Mouse (Mus musculus): ENCODE results near the gene Ptch1.

Ptch1 gene

GRCm38 (mm10) chr13:63573256-63573835, at the start of gene Ptch1:
Ptch1 (minus strand) TSS chr13:63573598.
- DNase-seq (ENCODE audit: low read depth, low spot score), result no peak

DNA sequence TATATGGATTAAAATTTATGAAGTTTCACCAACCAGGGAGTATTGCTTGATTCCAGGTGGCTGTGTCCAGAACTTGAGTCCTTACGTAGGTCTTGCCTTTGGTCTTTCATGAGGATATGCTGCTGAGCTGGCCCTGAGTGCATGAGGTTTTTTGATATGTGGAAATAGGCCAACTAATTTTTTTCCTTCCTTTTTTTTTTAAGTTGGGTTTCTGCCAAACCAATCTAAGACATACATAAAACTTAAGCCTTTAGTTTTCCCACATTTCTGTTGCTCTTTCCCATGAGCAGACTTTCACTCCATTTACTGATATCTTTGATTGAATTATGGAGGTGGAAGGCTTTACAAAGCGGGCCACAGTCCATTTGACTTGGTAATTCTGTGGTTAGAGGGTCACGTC, 47.9 kb upstream of the Ptch1 start:
- DNase-seq (ENCODE audit: low read depth, low spot score), result no peak

DNA sequence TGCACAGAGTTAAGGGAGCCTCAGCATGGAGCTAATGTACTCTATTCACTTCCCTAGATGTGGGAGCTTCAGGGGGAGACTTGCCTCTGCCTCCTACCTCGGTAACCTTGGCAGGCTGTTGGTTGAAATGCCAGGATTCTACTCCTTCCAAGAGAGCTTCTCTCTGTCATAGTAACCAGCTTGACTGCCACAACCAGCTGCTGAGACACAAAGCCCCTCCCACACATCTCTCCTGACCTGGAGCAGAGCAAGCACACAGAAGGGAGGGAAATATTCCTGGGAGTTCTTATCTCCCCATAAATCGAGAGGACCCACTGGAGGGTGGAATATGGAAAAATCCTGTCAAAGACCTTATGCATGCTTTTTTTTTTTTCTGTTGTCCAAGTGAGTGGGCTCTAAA, 39.8 kb upstream of the Ptch1 start:
- DNase-seq (ENCODE audit: low read depth, low spot score), result no peak

GRCm38 (mm10) chr13:63609734-63610133, 36.3 kb upstream of the Ptch1 start:
- no peak for DNase-seq (ENCODE audit: low read depth, low spot score)

GRCm38 (mm10) chr13:63597593-63597992, 24.2 kb upstream of the Ptch1 start:
- DNase-seq (ENCODE audit: low read depth, low spot score), result no peak

- no peak for DNase-seq (ENCODE audit: low read depth, low spot score)
Observed at GRCm38 (mm10) chr13:63595869-63596268, 22.5 kb upstream of the Ptch1 start.

DNA sequence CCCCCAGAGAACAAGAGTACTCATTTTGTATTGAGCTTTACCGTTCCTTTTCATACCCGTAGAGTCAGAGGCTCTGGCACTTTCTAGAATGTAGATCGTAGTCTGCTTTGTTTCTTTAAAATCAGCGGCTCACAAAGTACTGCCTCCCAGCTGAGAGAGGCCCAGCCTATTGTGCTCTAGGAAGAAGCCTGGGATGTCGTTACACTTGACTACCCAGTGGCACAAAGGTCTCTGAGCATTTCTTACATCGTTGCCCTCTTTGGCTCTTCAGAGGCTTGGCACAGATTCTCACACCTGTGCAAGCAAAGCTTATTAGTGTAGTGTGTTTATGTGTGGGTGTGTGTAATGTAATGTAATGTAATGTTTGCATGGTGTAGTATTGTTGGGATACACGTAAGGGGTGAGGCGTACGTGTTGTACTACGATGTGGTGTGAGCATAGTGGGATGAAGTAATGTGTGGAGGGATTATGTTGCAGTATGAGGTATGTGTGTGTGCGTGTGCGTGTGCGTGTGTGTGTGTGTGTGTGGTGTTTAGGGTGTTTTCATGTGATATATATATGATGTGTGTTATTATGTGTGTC, 20.2 kb upstream of the Ptch1 start:
- no peak for DNase-seq (ENCODE audit: low read depth, low spot score)

DNA sequence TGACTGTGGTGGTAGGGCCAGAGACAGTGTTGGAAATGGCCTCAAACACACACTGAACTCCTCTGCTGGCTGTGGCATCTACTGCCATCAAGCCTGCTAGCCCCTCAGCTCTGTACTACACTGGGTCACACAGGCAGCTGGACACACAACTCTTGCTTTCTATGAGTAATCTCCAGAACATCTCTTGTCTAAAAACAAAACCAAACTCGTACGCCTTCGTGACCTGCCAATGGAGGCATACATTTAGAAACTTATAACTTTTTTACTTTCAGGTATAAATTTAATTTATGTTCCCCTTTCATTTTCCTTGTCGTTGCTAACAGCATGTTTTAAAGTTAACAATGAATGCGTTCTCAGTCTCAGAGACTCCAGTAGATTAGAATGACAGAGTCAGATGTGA, 19.4 kb upstream of the Ptch1 start:
- no peak for DNase-seq (ENCODE audit: low read depth, low spot score)

- no peak for DNase-seq (ENCODE audit: low read depth, low spot score)
Observed at GRCm38 (mm10) chr13:63574601-63575000, 1.2 kb upstream of the Ptch1 start.

GRCm38 (mm10) chr13:63572453-63573255, 744 bp downstream of the Ptch1 start:
- DNase-seq (ENCODE audit: low read depth, low spot score), result no peak

- no peak for DNase-seq (ENCODE audit: low read depth, low spot score)
Observed at GRCm38 (mm10) chr13:63572111-63572452, 1.3 kb downstream of the Ptch1 start.

- DNase-seq (ENCODE audit: low read depth, low spot score), result no peak
Observed at GRCm38 (mm10) chr13:63570456-63570855, 2.9 kb downstream of the Ptch1 start.

DNA sequence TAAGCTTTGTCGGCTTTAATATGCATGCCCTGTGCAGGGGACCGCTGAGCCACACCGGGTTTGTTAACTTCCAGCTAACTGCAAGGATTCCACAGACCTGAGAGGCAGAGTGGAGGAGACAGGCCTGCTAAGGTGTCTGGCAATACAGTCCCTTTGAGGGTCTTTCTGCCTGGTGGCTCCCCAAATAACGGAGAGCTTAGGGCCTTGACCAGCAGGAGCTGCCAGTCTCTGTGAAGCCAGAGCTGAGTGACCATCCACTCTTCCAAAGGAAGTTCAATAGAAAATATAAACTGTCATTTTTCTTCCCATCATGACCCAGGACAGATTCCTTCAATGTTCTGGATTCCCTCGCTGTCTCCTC, 4.0 kb downstream of the Ptch1 start:
- DNase-seq (ENCODE audit: low read depth, low spot score), result no peak

DNA sequence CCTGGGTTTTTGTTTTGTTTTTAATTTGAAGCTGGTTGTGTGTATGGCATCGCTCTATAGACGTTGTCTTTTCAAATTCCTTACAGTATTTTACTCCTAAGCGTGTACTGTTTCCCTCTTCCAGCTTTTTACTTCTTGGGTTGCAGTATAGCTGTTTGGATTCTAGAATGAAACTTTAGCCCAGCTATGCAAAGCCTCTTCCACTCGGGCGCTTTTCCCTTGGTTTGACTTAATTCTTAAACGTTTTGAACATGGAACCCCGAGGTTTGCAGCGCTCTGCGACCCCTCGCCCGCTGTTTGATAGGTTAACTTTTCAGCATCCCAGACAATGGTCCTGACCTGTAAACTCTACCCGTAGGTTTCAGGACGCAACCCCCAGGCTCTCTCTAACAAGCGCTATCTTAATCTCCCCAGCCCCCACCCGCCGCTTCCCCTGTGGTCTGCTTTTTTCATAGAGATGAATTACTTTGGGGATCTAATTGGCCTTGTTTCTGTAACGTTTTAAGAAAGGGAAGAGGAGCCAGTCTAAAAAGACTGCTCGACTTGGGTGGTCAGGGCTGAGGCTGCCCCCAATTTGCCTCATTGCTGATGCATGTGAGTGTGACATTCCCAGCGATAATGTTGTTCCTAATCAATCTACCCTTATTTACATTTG, 4.5 kb downstream of the Ptch1 start:
- DNase-seq (ENCODE audit: low read depth, low spot score), result no peak

DNA sequence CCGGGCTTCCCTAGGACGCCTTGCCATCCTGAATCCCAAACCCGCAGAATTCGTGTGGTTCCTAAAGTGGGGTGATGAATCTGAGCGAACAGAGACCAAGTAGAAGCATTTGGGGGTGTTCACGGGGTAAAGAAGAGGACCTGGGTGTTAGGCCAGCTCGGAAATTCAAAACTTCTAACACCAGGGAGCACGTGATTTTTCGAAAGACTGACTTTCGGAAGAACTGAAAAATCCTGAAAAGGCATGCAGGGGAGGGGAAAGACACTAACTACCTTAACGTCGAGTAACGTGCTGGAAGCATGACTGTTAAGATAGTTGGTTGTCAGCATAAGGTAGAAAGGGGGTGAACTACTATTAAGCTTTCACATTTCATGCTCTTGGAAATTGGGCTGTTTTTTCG, 5.1 kb downstream of the Ptch1 start:
- no peak for DNase-seq (ENCODE audit: low read depth, low spot score)

- DNase-seq (ENCODE audit: low read depth, low spot score), result no peak
Observed at GRCm38 (mm10) chr13:63567677-63568293, 5.6 kb downstream of the Ptch1 start.

- no peak for DNase-seq (ENCODE audit: low read depth, low spot score)
Observed at GRCm38 (mm10) chr13:63566018-63567015, 7.1 kb downstream of the Ptch1 start.

DNA sequence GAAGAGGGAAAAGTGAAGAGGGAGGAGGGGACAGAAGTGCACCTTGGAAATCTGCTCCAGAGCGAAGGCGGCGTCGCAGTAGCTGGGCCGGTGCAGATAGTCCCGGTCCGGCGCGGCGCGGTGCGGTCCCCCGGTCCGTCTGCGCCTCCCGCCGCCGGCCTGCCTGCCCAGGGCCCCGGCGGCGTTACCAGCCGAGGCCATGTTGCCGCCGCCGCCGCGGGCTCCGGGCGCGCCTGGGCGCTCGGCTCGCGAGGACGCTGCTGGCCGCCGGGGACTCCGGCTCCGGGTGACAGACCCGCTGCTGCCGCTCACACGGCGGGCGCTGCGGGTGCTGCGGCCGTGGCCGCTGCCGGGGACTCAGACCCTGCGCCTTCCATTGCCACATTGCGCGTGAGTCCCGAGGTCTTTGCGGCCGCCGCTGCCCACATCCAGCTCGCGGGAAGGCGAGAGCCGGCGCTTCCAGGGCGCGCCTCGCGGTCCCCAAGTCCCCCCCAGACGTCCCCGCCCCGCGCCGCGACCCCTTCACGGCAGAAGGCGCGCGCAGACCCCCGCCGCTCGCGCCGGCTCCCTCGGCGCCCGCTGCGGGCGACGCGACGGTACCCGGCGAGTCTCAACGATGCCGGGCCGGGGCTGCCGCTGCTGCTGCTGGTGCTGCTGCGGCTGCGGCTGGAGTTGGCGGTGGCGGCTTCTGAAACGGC, 7.9 kb downstream of the Ptch1 start:
- no peak for DNase-seq (ENCODE audit: low read depth, low spot score)

DNA sequence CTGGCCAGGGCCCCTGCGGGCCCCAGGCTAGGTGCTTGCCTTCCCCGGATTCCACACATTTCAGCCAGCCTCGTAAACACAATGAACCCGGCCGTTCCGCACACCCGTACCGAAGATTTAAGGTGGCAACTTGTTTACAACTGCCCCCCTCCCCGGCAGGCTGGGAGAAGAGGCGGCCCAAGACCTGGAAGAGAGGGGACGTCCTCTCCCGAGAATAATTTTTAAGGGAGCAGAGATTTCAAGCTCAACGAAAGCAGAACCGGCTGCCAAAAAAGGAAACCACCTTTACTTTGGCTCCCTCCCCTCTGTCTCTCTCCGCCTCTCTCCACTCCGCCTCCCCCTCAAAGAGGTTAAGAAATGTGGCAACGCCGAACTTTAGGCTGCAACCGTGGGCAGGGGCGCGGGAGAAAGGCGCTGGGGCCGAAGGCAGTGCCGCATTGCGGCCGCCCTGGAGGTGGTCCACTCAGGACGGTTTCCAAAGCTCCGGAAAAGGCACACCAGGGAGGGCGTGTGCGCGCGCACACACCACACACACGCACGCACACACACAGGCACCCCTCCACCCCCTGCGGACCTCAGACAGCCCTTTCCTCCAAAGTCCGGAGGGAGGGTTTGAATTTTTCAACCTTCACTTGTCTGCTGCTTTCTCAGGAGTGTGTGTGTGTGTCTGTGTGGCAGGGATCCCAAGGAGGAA, 8.6 kb downstream of the Ptch1 start:
- DNase-seq (ENCODE audit: low read depth, low spot score), result no peak

Measured in WW6 (cell line).